Mouse (Mus musculus): ENCODE results near the gene Rint1.

- TF ChIP-seq EP300 (IDR thresholded peaks at IDR 0.05; ENCODE audit: low read depth in 1 of 2, low read length in 2 of 2) (no peak), MXI1 (IDR thresholded peaks at IDR 0.05; ENCODE audit: low read depth, low read length) (no peak)
Measured at GRCm38 (mm10) chr5:23857189-23857588, 69.7 kb downstream of the Rint1 start.
